Mouse (Mus musculus): ENCODE measurements around the gene Adad2. TPM values are rescaled to one million over a fixed set of nuclear protein-coding genes. Genes with fewer than 3 reads are reported as not detected.

Adad2 gene
- polyA plus RNA-seq, 1 experiment, result not detected

DNA sequence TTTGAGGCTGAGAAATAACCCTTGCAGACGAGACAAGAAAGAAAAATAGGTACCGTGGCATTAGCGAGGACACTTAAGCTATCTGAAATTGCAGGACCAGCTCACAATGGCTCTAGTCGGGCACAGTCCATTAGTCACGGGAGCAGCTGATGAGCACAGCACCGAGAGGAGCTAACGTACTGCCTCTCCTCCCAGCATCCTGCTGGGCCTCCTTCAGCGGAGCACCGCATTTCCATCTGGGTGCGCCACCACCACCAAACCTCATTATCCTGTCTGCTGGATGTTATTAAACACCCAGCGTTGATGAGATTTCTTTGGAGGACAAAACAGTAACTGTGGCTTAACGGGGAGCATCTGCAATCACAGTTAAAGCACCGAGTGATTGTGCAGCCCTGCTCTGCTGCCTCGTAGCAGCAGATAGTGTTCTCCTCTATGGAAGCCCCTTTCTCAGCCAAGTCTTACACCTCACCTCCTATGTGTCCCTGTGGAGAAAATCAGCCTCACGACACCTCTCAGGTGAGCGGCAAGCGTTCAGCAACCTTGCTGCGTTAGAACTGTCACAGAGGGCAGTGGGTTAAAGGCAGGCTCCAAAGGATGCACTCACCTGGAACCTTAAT, 32.5 kb downstream of the Adad2 start:
- Histone ChIP-seq H3K36me3 (ENCODE audit: control insufficient read depth, insufficient read depth) (no peaks in the 10 kb centered on the region), H3ac (ENCODE audit: control insufficient read depth, insufficient read length) (no peak overlapping the region), H3K79me2 (ENCODE audit: control insufficient read depth, insufficient read depth) (no peaks in the 10 kb centered on the region), H3K27me3 (ENCODE audit: control insufficient read depth, insufficient read depth, insufficient read length) (peaks cover 62% of the 10 kb centered on the region), H3K4me2 (ENCODE audit: low read depth) (no peak overlapping the region), H3K4me3 (no peak overlapping the region)
- TF ChIP-seq SRF (IDR thresholded peaks at IDR 0.05; ENCODE audit: control insufficient read depth, insufficient read length, low read depth) (no peak), CEBPB (IDR thresholded peaks at IDR 0.05; ENCODE audit: insufficient read depth, poor library complexity, severe bottlenecking) (no peak), REST (IDR thresholded peaks at IDR 0.05; ENCODE audit: insufficient read depth, insufficient read length) (no peak), POLR2A (IDR thresholded peaks at IDR 0.05; ENCODE audit: insufficient read length, low read depth) (no peak), TCF12 (IDR thresholded peaks at IDR 0.05; ENCODE audit: insufficient read depth, poor library complexity, severe bottlenecking) (no peak), MYOG (IDR thresholded peaks at IDR 0.05; ENCODE audit: control insufficient read depth in 1 of 3, insufficient read depth in 1 of 3, insufficient read length in 2 of 3, low read depth in 2 of 3) (no peak), E2F4 (IDR thresholded peaks at IDR 0.05; ENCODE audit: insufficient read depth) (no peak), USF1 (IDR thresholded peaks at IDR 0.05; ENCODE audit: low read depth) (no peak), MYOD1 (IDR thresholded peaks at IDR 0.05; ENCODE audit: control insufficient read depth in 1 of 3, insufficient read length in 2 of 3, low read depth in 2 of 3) (no peak), POLR2AphosphoS2 (IDR thresholded peaks at IDR 0.05; ENCODE audit: insufficient read length, low read depth) (no peak), TCF3 (IDR thresholded peaks at IDR 0.05; ENCODE audit: insufficient read length, low read depth) (no peak), MAX (IDR thresholded peaks at IDR 0.05; ENCODE audit: low read depth) (no peak)

DNA sequence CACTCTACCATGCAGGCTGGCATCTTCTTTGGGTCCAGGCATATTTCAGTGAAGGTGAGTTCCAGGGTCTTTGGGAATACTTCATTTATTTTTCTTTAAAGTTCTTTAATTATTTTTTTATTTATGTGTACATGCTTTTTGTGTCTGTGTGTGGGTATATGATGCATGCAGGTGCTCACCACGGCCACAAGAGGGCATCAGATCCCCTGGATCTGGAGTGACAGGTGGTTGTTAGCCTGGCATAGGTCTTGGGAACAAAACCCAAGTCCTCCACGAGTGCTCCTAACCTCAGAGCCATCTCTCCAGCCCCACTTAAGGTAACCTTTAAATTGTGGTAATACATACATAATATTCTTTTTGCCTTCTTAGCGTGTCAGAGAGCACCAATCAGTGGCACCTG, 33.6 kb downstream of the Adad2 start:
- Histone ChIP-seq H3K79me2 (ENCODE audit: control insufficient read depth, insufficient read depth) (no peaks in the 10 kb centered on the region), H3ac (ENCODE audit: control insufficient read depth, insufficient read length) (no peak overlapping the region), H3K36me3 (ENCODE audit: control insufficient read depth, insufficient read depth) (no peaks in the 10 kb centered on the region), H3K27me3 (ENCODE audit: control insufficient read depth, insufficient read depth, insufficient read length) (peaks cover 52% of the 10 kb centered on the region), H3K4me3 (no peak overlapping the region), H3K4me2 (ENCODE audit: low read depth) (no peak overlapping the region)
- TF ChIP-seq MYOD1 (IDR thresholded peaks at IDR 0.05; ENCODE audit: control insufficient read depth in 1 of 3, insufficient read length in 2 of 3, low read depth in 2 of 3), result no peak
- TF ChIP-seq TCF3 (IDR thresholded peaks at IDR 0.05; ENCODE audit: insufficient read length, low read depth), result no peak
- no peak for TF ChIP-seq REST (IDR thresholded peaks at IDR 0.05; ENCODE audit: insufficient read depth, insufficient read length)
- TF ChIP-seq USF1 (IDR thresholded peaks at IDR 0.05; ENCODE audit: low read depth), result no peak
- no peak for TF ChIP-seq POLR2A (IDR thresholded peaks at IDR 0.05; ENCODE audit: insufficient read length, low read depth)
- TF ChIP-seq POLR2AphosphoS2 (IDR thresholded peaks at IDR 0.05; ENCODE audit: insufficient read length, low read depth), result no peak
- TF ChIP-seq MAX (IDR thresholded peaks at IDR 0.05; ENCODE audit: low read depth), result no peak
- no peak for TF ChIP-seq CEBPB (IDR thresholded peaks at IDR 0.05; ENCODE audit: insufficient read depth, poor library complexity, severe bottlenecking)
- no peak for TF ChIP-seq SRF (IDR thresholded peaks at IDR 0.05; ENCODE audit: control insufficient read depth, insufficient read length, low read depth)
- no peak for TF ChIP-seq E2F4 (IDR thresholded peaks at IDR 0.05; ENCODE audit: insufficient read depth)
- TF ChIP-seq TCF12 (IDR thresholded peaks at IDR 0.05; ENCODE audit: insufficient read depth, poor library complexity, severe bottlenecking), result no peak
- no peak for TF ChIP-seq MYOG (IDR thresholded peaks at IDR 0.05; ENCODE audit: control insufficient read depth in 1 of 3, insufficient read depth in 1 of 3, insufficient read length in 2 of 3, low read depth in 2 of 3)

DNA sequence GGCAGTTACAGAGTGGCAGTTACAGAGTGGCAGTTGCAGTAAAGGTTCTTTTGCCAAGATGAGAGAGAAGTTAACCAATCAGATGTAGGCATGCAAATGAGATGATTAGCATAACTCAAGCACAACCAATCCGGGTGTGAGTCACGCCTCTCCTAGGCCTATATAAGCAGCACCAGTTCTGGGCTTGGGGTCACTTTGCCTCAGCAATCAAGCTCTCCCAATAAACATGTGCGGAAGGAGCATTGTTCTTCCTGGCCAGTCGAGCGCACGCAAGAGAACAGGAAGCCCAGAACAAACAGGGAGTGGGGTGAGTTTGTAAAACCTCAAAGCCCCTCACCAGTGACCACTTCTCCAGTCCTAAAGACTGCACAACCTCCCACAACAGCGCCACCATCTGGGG, 34.3 kb downstream of the Adad2 start:
- Histone ChIP-seq H3K79me2 (ENCODE audit: control insufficient read depth, insufficient read depth) (no peaks in the 10 kb centered on the region), H3K4me3 (no peak overlapping the region), H3K36me3 (ENCODE audit: control insufficient read depth, insufficient read depth) (no peaks in the 10 kb centered on the region), H3K4me2 (ENCODE audit: low read depth) (no peak overlapping the region), H3K27me3 (ENCODE audit: control insufficient read depth, insufficient read depth, insufficient read length) (peaks cover 56% of the 10 kb centered on the region), H3ac (ENCODE audit: control insufficient read depth, insufficient read length) (no peak overlapping the region)
- no peak for TF ChIP-seq MYOG (IDR thresholded peaks at IDR 0.05; ENCODE audit: control insufficient read depth in 1 of 3, insufficient read depth in 1 of 3, insufficient read length in 2 of 3, low read depth in 2 of 3)
- TF ChIP-seq SRF (IDR thresholded peaks at IDR 0.05; ENCODE audit: control insufficient read depth, insufficient read length, low read depth), result no peak
- TF ChIP-seq E2F4 (IDR thresholded peaks at IDR 0.05; ENCODE audit: insufficient read depth), result no peak
- no peak for TF ChIP-seq POLR2AphosphoS2 (IDR thresholded peaks at IDR 0.05; ENCODE audit: insufficient read length, low read depth)
- no peak for TF ChIP-seq MYOD1 (IDR thresholded peaks at IDR 0.05; ENCODE audit: control insufficient read depth in 1 of 3, insufficient read length in 2 of 3, low read depth in 2 of 3)
- TF ChIP-seq TCF3 (IDR thresholded peaks at IDR 0.05; ENCODE audit: insufficient read length, low read depth), result no peak
- no peak for TF ChIP-seq REST (IDR thresholded peaks at IDR 0.05; ENCODE audit: insufficient read depth, insufficient read length)
- TF ChIP-seq USF1 (IDR thresholded peaks at IDR 0.05; ENCODE audit: low read depth), result no peak
- no peak for TF ChIP-seq TCF12 (IDR thresholded peaks at IDR 0.05; ENCODE audit: insufficient read depth, poor library complexity, severe bottlenecking)
- TF ChIP-seq MAX (IDR thresholded peaks at IDR 0.05; ENCODE audit: low read depth), result no peak
- no peak for TF ChIP-seq POLR2A (IDR thresholded peaks at IDR 0.05; ENCODE audit: insufficient read length, low read depth)

DNA sequence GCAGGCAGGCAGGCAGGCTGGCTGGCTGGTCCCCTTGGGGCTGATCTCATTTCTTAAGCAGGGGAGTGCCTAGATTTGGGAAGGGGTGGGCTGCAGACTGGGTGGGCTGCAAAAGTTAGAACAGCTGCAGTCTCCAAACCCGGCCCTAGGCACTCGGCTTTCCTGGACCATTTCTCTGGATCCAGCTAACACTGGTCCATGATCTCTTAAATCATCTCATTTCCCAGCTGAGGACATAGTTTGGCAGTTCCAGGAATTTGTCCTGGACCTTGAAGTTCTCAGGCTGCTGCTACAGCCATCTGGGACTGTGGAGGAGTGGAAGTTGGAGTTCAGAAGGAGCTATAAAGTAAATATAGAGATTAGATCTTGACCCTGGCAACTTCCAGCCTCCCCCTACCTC, 38.8 kb downstream of the Adad2 start:
- Histone ChIP-seq H3ac (ENCODE audit: control insufficient read depth, insufficient read length) (no peak overlapping the region), H3K79me2 (ENCODE audit: control insufficient read depth, insufficient read depth) (no peaks in the 10 kb centered on the region), H3K27me3 (ENCODE audit: control insufficient read depth, insufficient read depth, insufficient read length) (peaks cover 38% of the 10 kb centered on the region), H3K36me3 (ENCODE audit: control insufficient read depth, insufficient read depth) (no peaks in the 10 kb centered on the region), H3K4me3 (no peak overlapping the region), H3K4me2 (ENCODE audit: low read depth) (no peak overlapping the region)
- TF ChIP-seq POLR2AphosphoS2 (IDR thresholded peaks at IDR 0.05; ENCODE audit: insufficient read length, low read depth) (no peak), MYOD1 (IDR thresholded peaks at IDR 0.05; ENCODE audit: control insufficient read depth in 1 of 3, insufficient read length in 2 of 3, low read depth in 2 of 3) (no peak), SRF (IDR thresholded peaks at IDR 0.05; ENCODE audit: control insufficient read depth, insufficient read length, low read depth) (no peak), TCF12 (IDR thresholded peaks at IDR 0.05; ENCODE audit: insufficient read depth, poor library complexity, severe bottlenecking) (no peak), E2F4 (IDR thresholded peaks at IDR 0.05; ENCODE audit: insufficient read depth) (no peak)
